ENCODE assay signal across 25 mouse cellular contexts in genomic region chr1:36325900-36326321, GRCm38 (mm10). TPM values are rescaled to one million over a fixed set of nuclear protein-coding genes. Genes with fewer than 3 reads are reported as not detected.
DNase-seq lines count a peak whose midpoint lies in the region; TF ChIP-seq lines count a peak whose summit lies in the region.
"Had no signal": no experiment of that assay in that cellular context is flagged by ENCODE, and none has a peak within 500 bp of the region (broad histone marks: within the 10 kb centered on the region; RNA-seq: fewer than 3 reads in every experiment).

No protein-coding gene starts in this region.

- H3K4me1 ChIP-seq in embryonic fibroblast, embryonic 13.5 days (ENCODE audit: control insufficient read depth, insufficient read depth, low read length), result peaks cover 3% of the 10 kb centered on the region; the same call in 1 of the 2 replicates
- H3K4me1 ChIP-seq: forebrain, embryonic 12.5 days; neural tube, embryonic 13.5 days; stomach, embryonic 15.5 days had no signal

- peak overlapping the region; percentile 53 for H3K27ac ChIP-seq in embryonic fibroblast, embryonic 13.5 days (ENCODE audit: insufficient read depth, low read length)
- H3K27ac ChIP-seq: forebrain, embryonic 12.5 days; heart, embryonic 10.5 days; hindbrain, embryonic 10.5 days; kidney, postnatal 0 days; midbrain, embryonic 10.5 days; neural tube, embryonic 13.5 days; stomach, embryonic 15.5 days had no signal

- H3K4me3 ChIP-seq in embryonic fibroblast, embryonic 13.5 days (ENCODE audit: insufficient read depth, low read length), result no peak overlapping the region
- no peak overlapping the region for H3K4me3 ChIP-seq in myocyte
- H3K4me3 ChIP-seq: forebrain, embryonic 12.5 days; heart, embryonic 10.5 days; hindbrain, embryonic 10.5 days; midbrain, embryonic 10.5 days; neural tube, embryonic 13.5 days; stomach, embryonic 15.5 days had no signal

- peaks cover 12% of the 10 kb centered on the region for H3K36me3 ChIP-seq in myocyte (ENCODE audit: control insufficient read depth, insufficient read depth)
- H3K36me3 ChIP-seq: stomach, embryonic 15.5 days had no signal

- no peaks in the 10 kb centered on the region for H3K79me2 ChIP-seq in myocyte (ENCODE audit: control insufficient read depth, insufficient read depth)

- no peak overlapping the region for H3ac ChIP-seq in myocyte (ENCODE audit: control insufficient read depth, insufficient read length)

- no peaks in the 10 kb centered on the region for H3K27me3 ChIP-seq in myocyte (ENCODE audit: control insufficient read depth, insufficient read depth, insufficient read length)
- H3K27me3 ChIP-seq: forebrain, embryonic 12.5 days; neural tube, embryonic 13.5 days; stomach, embryonic 15.5 days had no signal

- peak overlapping the region; percentile 57 for H3K4me2 ChIP-seq in myocyte (ENCODE audit: low read depth)
- H3K4me2 ChIP-seq: forebrain, embryonic 12.5 days; neural tube, embryonic 13.5 days; stomach, embryonic 15.5 days had no signal

- peak; percentile 13 for DNase-seq in lung, postnatal 36 days
- no peak for DNase-seq in lung, postnatal 10 days
- peak; percentile 83 for DNase-seq in MN1 (ENCODE audit: low spot score)
- no peak for DNase-seq in cerebellum, postnatal 14 days
- DNase-seq in gastrocnemius, adult 8-10 months (ENCODE audit: low spot score in 2 of 2), result no peak
- DNase-seq in layer of hippocampus, adult 8-10 months (ENCODE audit: low spot score in 2 of 2), result no peak
- DNase-seq: cerebellum, adult 11 months; cerebellum, postnatal 36 days; gastrocnemius, postnatal 25 days; kidney, adult 18-20 months; right cerebral cortex, postnatal 14 days; spleen, adult 18-20 months; thymus, adult 18-20 months; thymus, postnatal 4 days had no signal

- TF ChIP-seq CTCF in embryonic fibroblast, embryonic 13.5 days (IDR thresholded peaks at IDR 0.05; ENCODE audit: borderline replicate concordance, insufficient read depth, low read length), result no peak

- TF ChIP-seq POLR2A in embryonic fibroblast, embryonic 13.5 days (IDR thresholded peaks at IDR 0.05; ENCODE audit: low read depth, low read length), result no peak
- no peak for TF ChIP-seq POLR2A in myocyte (IDR thresholded peaks at IDR 0.05; ENCODE audit: insufficient read length, low read depth)

TF ChIP-seq in myocyte, 11 proteins besides CTCF, POLR2A, EP300 and RAD21:
- TF ChIP-seq MYOG (IDR thresholded peaks at IDR 0.05; ENCODE audit: control insufficient read depth in 1 of 3, insufficient read depth in 1 of 3, insufficient read length in 2 of 3, low read depth in 2 of 3) (peak in 1 of 3 experiments; percentile 68), POLR2AphosphoS2 (IDR thresholded peaks at IDR 0.05; ENCODE audit: insufficient read length, low read depth) (peak; percentile 61), MYOD1 (IDR thresholded peaks at IDR 0.05; ENCODE audit: control insufficient read depth in 1 of 3, insufficient read length in 2 of 3, low read depth in 2 of 3) (peak in 2 of 3 experiments; percentile 34 to 86), MAX (IDR thresholded peaks at IDR 0.05; ENCODE audit: low read depth) (peak; percentile 3), USF1 (IDR thresholded peaks at IDR 0.05; ENCODE audit: low read depth) (no peak), CEBPB (IDR thresholded peaks at IDR 0.05; ENCODE audit: insufficient read depth, poor library complexity, severe bottlenecking) (peak; percentile 95), REST (IDR thresholded peaks at IDR 0.05; ENCODE audit: insufficient read depth, insufficient read length) (no peak)

RNA-seq across cellular contexts. Expression of gene Arid5a, which starts 18.4 kb away (rescaled TPM):
- 7.6 and 13.8 TPM in 2 replicates for polyA plus RNA-seq in embryonic fibroblast, embryonic 13.5 days (2011; ENCODE audit: insufficient read length, low read depth, missing spikeins)
- polyA plus RNA-seq in myocyte (2012; fragmentation: generic; extraction: Trizol), result 65.8 TPM
- total RNA-seq in gastrocnemius, adult 8-10 months (2022), result 1 to 10 TPM; 4.1 to 10.0 (median 7.3) TPM
- total RNA-seq in layer of hippocampus, adult 8-10 months (2022), result 10 to 100 TPM; 18.1 to 22.0 (median 18.8) TPM

RNA-seq across cellular contexts. Expression of gene Kansl3, which starts 43.1 kb away (rescaled TPM):
- polyA plus RNA-seq in embryonic fibroblast, embryonic 13.5 days (2011; ENCODE audit: insufficient read length, low read depth, missing spikeins), result 38.2 and 47.9 TPM in 2 replicates
- polyA plus RNA-seq in myocyte (2012; fragmentation: generic; extraction: Trizol), result 35.7 TPM
- total RNA-seq in gastrocnemius, adult 8-10 months (2022), result 10 to 100 TPM; 34.1 to 50.1 (median 38.7) TPM
- 10 to 100 TPM; 60.0 to 93.5 (median 78.2) TPM for total RNA-seq in layer of hippocampus, adult 8-10 months (2022)

RNA-seq across cellular contexts. Expression of gene Fer1l5, which starts 46.2 kb away (rescaled TPM):
- not detected in 2 replicates for polyA plus RNA-seq in embryonic fibroblast, embryonic 13.5 days (2011; ENCODE audit: insufficient read length, low read depth, missing spikeins)
- 0.59 TPM for polyA plus RNA-seq in myocyte (2012; fragmentation: generic; extraction: Trizol)
- not detected for total RNA-seq in gastrocnemius, adult 8-10 months (2022)
- total RNA-seq in layer of hippocampus, adult 8-10 months (2022), result not detected
- total RNA-seq: gastrocnemius, postnatal 25 days; layer of hippocampus, postnatal 25 days; left cerebral cortex, postnatal 14 days had no signal

RNA-seq across cellular contexts. Expression of gene Neurl3, which starts 51.4 kb away (rescaled TPM):
- 0.46 TPM in 1 of 2 replicates, not detected in the other for polyA plus RNA-seq in embryonic fibroblast, embryonic 13.5 days (2011; ENCODE audit: insufficient read length, low read depth, missing spikeins)
- polyA plus RNA-seq in myocyte (2012; fragmentation: generic; extraction: Trizol), result 0.11 TPM
- total RNA-seq in gastrocnemius, adult 8-10 months (2022), result 1 to 10 TPM in 1 of 4 experiments, under 1 TPM in 3; 0.27 to 1.1 (median 0.40) TPM
- total RNA-seq in layer of hippocampus, adult 8-10 months (2022), result 1 to 10 TPM in 2 of 4 experiments, under 1 TPM in 2; 0.41 to 3.4 (median 1.2) TPM

Comparison
In these comparisons a context has a peak if more than half of its experiments do, and no peak if none do; other contexts are left out.
1. DNase-seq: peak in lung, postnatal 36 days (single experiment) and MN1 (single experiment); none in lung, postnatal 10 days (single experiment), cerebellum, postnatal 14 days (0 of 2), gastrocnemius, adult 8-10 months (0 of 2) and layer of hippocampus, adult 8-10 months (0 of 2).